Mouse (Mus musculus) liver, adult 2 months (tissue): ENCODE measurements around the gene Spcs2. TPM values are rescaled to one million over a fixed set of nuclear protein-coding genes. Genes with fewer than 3 reads are reported as not detected.

ENCODE experiments used
- DNase-seq: peaks from one replicate; pipeline ENCODE4 v3.0.0-alpha.2; 2011; ENCODE audit warnings: low read depth, low spot score; ENCODE audit errors: extremely low read depth
- H3K27ac ChIP-seq: fragments of 200-500 bp; replicated peaks from 2 replicates; pipeline ENCODE4 v1.5.1; 2012; ENCODE audit warnings: low read depth, mild to moderate bottlenecking, control low read depth, inconsistent platforms, low read length; ENCODE audit not compliant: insufficient read depth
- H3K27me3 ChIP-seq: fragments of 200-500 bp; 2 replicates; pipeline ENCODE4 v1.6.1; 2012; ENCODE audit warnings: mild to moderate bottlenecking, moderate library complexity, low read length, inconsistent platforms; ENCODE audit not compliant: control insufficient read depth, insufficient read depth
- H3K36me3 ChIP-seq: fragments of 200-500 bp; 2 replicates; pipeline ENCODE4 v1.6.1; 2012; ENCODE audit warnings: low read length, inconsistent platforms; ENCODE audit not compliant: control insufficient read depth, insufficient read depth
- H3K4me1 ChIP-seq: fragments of 200-500 bp; 2 replicates; pipeline ENCODE4 v1.6.1; 2011; ENCODE audit warnings: low read length; ENCODE audit not compliant: control insufficient read depth, insufficient read depth
- H3K4me3 ChIP-seq: fragments of 200-500 bp; 2 replicates; pipeline ENCODE4 v1.5.1; 2011; ENCODE audit warnings: low read depth, mild to moderate bottlenecking, control low read depth, low read length, moderate library complexity; ENCODE audit not compliant: insufficient read depth
- H3K79me2 ChIP-seq: fragments of 200-500 bp; 2 replicates; pipeline ENCODE4 v1.6.1; 2012; ENCODE audit warnings: inconsistent platforms, mild to moderate bottlenecking, low read length, moderate library complexity; ENCODE audit not compliant: control insufficient read depth, insufficient read depth
- H3K9ac ChIP-seq: fragments of 200-500 bp; 2 replicates; pipeline ENCODE4 v1.6.1; 2012; ENCODE audit warnings: low read depth, mild to moderate bottlenecking, control low read depth, inconsistent platforms, low read length
- CTCF ChIP-seq: fragments of 200-500 bp; IDR thresholded peaks from 2 replicates; pipeline ENCODE4 v1.5.1; 2011; ENCODE audit warnings: low read depth, low read length, control low read depth
- POLR2A ChIP-seq: fragments of 200-500 bp; IDR thresholded peaks from 2 replicates; pipeline ENCODE4 v1.6.1; 2011; ENCODE audit warnings: low read length, control low read depth; ENCODE audit not compliant: insufficient read depth; ENCODE audit errors: extremely low read depth
- WGBS: fragments of 180-500 bp; shearing (Covaris S2); methylation state at CpG from one replicate; pipeline ENCODE4 v1.1.7; 2018; 5-methylcytosine and 5-hydroxymethylcytosine counted together
- polyA plus RNA-seq: library from polyadenylated mRNA; depleted of rRNA; stranded (reverse); fragments of >200 nt; gene quantifications from 2 replicates; pipeline ENCODE4 v1.2.3, GENCODE M21; 2012
- total RNA-seq: library from RNA; depleted of rRNA; stranded (reverse); fragments of >200 nt; gene quantifications from 2 replicates; pipeline ENCODE4 v1.2.3, GENCODE M21; 2014

Gene Spcs2
- total and polyA plus RNA-seq, 2 experiments: 30.4 to 82.3 TPM

DNA sequence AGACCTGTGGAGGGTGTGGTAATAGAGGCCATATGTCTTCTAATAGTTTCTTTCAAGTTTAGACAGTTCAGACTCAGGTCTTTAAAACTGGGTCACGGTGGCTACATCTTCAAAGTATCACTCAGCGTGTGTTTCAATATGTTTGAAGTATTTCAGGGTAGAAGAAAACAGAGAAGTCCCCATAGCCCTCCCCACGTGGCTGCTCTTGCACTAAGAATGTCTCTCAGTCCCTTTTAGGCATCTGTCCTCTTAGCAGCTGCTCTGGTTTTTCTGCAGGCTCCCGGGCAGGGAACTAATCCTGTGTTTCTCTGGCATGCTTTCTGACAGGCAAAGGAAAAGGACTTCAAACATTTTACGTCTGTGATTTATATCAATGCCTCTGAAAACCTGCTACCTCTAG, 12.6 kb upstream of the Spcs2 start:
- Histone ChIP-seq H3K4me1 (peaks cover 3% of the 10 kb centered on the region), H3K4me3 (no peak overlapping the region), H3K79me2 (no peaks in the 10 kb centered on the region), H3K9ac (no peak overlapping the region), H3K36me3 (no peaks in the 10 kb centered on the region), H3K27ac (no peak overlapping the region), H3K27me3 (no peaks in the 10 kb centered on the region)
- DNase-seq: no peak
- 77% methylated on average over 5 of the region's 5 CpGs for WGBS
- TF ChIP-seq CTCF (no peak), POLR2A (no peak)

DNA sequence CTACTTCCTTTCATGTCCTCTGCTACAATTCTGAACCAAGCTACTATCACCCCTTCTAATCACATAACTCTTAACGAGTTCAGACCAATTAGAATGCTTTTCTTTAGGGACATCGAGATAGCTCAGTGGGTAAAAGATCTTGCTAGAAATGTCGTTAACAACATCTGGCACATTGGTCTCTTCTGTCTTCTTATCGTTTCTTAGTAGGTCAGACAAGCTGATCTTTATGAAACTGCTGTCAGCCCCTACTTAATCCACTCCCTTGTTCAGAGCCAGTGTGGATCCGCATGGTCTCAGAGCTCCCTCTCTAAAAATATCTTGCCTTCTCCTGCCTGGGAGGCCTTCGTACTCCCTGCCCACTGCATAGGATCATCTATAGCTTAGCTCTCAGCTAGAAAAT, 10.7 kb upstream of the Spcs2 start:
- WGBS: 87% methylated on average over 6 of the region's 6 CpGs

DNA sequence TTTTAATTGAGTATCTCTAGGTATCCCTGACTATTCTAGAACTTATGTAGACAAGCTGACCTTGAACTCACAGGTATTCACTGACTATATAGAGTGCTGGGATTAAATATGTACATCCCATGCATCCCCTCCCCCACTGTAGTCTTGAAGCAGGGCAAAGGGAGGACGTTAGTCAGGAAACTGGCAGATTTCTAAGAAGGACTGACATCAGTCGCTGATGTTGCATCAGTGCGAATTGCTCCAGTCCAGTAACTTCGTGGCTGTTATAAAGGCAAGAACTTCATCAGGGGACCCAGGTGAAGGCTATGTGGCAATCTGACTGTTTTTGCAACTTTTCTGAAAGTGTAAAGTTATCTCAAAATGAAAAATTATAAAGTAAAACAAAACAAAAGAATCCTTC, 6.0 kb upstream of the Spcs2 start:
- no peaks in the 10 kb centered on the region for H3K36me3 ChIP-seq
- H3K79me2 ChIP-seq: no peaks in the 10 kb centered on the region
- DNase-seq: no peak
- H3K27ac ChIP-seq: no peak overlapping the region
- WGBS: 61% methylated on average over 4 of the region's 4 CpGs
- H3K27me3 ChIP-seq: no peaks in the 10 kb centered on the region
- peaks cover 5% of the 10 kb centered on the region; the same call in 1 of the 2 replicates for H3K4me1 ChIP-seq
- no peak overlapping the region for H3K4me3 ChIP-seq
- TF ChIP-seq CTCF (no peak), POLR2A (no peak)
- H3K9ac ChIP-seq: no peak overlapping the region

More for the DNA sequence above, 10.7 kb upstream of the Spcs2 start:
- no peak overlapping the region for H3K4me3 ChIP-seq
- DNase-seq: no peak
- no peak overlapping the region for H3K27ac ChIP-seq
- H3K79me2 ChIP-seq: no peaks in the 10 kb centered on the region
- TF ChIP-seq POLR2A (no peak), CTCF (no peak)
- no peaks in the 10 kb centered on the region for H3K4me1 ChIP-seq
- H3K36me3 ChIP-seq: no peaks in the 10 kb centered on the region
- no peaks in the 10 kb centered on the region for H3K27me3 ChIP-seq
- no peak overlapping the region for H3K9ac ChIP-seq

DNA sequence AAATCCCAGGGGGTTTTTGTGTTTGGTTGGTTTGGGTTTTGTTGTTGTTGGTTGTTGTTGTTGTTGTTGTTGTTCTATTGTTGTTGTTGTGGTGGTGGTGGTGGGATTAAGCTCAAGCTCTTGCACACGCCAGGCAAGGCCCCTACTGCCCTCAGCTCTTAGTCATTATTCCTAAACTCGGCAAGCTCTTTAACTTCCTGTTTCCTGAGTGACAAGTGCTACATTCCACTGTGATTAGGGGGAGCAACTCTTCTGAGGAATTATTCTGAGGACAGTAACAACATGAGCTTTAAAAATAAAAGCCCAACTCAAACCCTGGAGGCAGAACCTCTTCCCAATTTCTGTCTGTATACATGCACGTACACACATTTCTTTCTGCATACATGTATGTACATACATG, 2.0 kb upstream of the Spcs2 start:
- H3K79me2 ChIP-seq: no peaks in the 10 kb centered on the region
- H3K36me3 ChIP-seq: no peaks in the 10 kb centered on the region
- peaks cover 5% of the 10 kb centered on the region; the same call in 1 of the 2 replicates for H3K4me1 ChIP-seq
- no peak for TF ChIP-seq CTCF
- no peak for TF ChIP-seq POLR2A
- 64% methylated on average over 3 of the region's 3 CpGs for WGBS
- H3K4me3 ChIP-seq: no peak overlapping the region
- H3K27me3 ChIP-seq: no peaks in the 10 kb centered on the region
- DNase-seq: no peak
- H3K9ac ChIP-seq: no peak overlapping the region
- H3K27ac ChIP-seq: no peak overlapping the region

DNA sequence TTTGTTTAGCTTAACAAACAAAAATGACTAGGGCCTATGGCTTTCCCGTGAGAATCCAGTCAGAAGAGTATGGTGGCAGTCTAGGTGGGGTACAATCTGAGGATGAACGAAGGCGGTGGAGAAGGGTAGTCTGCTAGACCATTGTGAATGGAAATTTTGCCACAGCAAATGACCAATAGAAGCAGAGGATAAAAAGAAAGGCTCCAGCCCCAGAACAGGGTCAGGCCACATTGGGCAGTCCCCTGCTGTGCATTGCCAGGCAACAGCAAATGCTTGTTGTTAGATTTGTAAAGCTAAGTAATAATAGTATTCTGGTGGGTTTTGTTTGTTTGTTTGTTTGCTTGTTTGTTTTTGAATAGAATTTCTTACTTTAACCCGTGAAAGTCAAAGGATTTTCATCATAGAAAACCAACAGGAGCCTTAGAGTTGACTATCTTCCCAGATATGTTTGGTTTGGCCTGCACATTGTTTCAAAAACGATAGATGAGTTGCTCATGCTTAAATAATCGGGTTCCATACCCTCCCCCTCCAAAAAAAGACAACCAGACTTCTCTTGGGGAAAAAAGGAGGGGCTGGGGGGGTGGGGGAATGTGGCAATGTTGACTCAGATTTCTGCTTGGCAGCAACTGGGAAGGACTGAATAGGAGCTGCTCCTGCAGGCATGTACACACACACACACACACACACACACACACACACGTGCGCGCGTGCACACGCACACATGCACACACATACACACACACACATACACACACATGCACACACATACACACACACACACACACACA, 1.2 kb upstream of the Spcs2 start:
- WGBS: 32% methylated on average over 11 of the region's 11 CpGs
- Histone ChIP-seq H3K4me1 (peaks cover 5% of the 10 kb centered on the region; the same call in 1 of the 2 replicates), H3K9ac (no peak overlapping the region), H3K36me3 (no peaks in the 10 kb centered on the region), H3K27ac (no peak overlapping the region), H3K4me3 (no peak overlapping the region), H3K27me3 (no peaks in the 10 kb centered on the region), H3K79me2 (no peaks in the 10 kb centered on the region)
- peak; percentile 44 for DNase-seq
- TF ChIP-seq POLR2A (no peak), CTCF (no peak)
